8 mouse cellular contexts compared by ENCODE assay signal in the genomic region with DNA sequence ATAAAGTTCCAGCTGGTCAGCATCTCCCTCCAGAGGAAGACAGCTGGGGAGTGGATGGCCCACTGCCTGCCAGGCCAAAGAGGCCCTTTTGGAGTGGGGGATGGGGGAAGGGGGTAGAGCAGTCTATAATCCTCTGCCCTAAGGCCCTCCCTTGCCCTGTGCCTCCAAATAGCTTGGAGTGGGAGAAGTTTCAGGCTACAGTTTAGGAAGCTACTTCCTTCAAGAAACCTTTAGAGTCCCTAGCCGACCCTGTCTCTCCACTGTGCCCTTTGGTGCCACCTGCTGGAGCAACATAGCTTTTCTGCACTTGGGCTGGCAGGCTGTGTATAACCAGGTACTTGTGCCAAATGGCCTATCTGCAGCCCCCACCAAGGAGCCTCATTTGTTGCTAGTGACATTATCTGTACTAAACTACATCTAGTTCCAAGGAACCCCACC. TPM values are rescaled to one million over a fixed set of nuclear protein-coding genes. Genes with fewer than 3 reads are reported as not detected.
DNase-seq lines count a peak whose midpoint lies in the region; ATAC-seq lines count a peak whose summit lies in the region.

No protein-coding gene starts in this region.

- peak; percentile 72; the same call in 1 of the 2 replicates for ATAC-seq in embryonic facial prominence, embryonic 14.5 days (ENCODE audit: low read depth)
- no peak for ATAC-seq in heart, embryonic 13.5 days (ENCODE audit: extremely low read depth, insufficient number of reproducible peaks, low FRiP score, low TSS enrichment)
- peak; percentile 92 for ATAC-seq in lung, embryonic 16.5 days (ENCODE audit: low read depth)
- no peak for ATAC-seq in inflammation-experienced regulatory T-cells, adult 6 months

- H3K4me2 ChIP-seq in embryonic facial prominence, embryonic 14.5 days (ENCODE audit: low read depth, low read length), result no peak overlapping the region
- no peak overlapping the region for H3K4me2 ChIP-seq in heart, embryonic 13.5 days
- H3K4me2 ChIP-seq in lung, embryonic 16.5 days (ENCODE audit: low read depth, low read length), result no peak overlapping the region

- DNase-seq in ES-CJ7 (ENCODE audit: low read depth, low spot score), result peak; percentile 76
- DNase-seq in adrenal gland, postnatal 14 days, result peak; percentile 89
- DNase-seq in embryonic facial prominence, embryonic 14.5 days (ENCODE audit: low spot score), result peak; percentile 67
- peak; percentile 90 for DNase-seq in kidney, postnatal 10 days
- peak; percentile 88 for DNase-seq in retina, embryonic 14.5 days (ENCODE audit: low spot score)

- H3K27me3 ChIP-seq in embryonic facial prominence, embryonic 14.5 days (replicated peaks; ENCODE audit: control insufficient read depth, insufficient read depth, low read length), result no peaks in the 10 kb centered on the region
- no peaks in the 10 kb centered on the region for H3K27me3 ChIP-seq in heart, embryonic 13.5 days (replicated peaks)
- no peaks in the 10 kb centered on the region for H3K27me3 ChIP-seq in lung, embryonic 16.5 days (ENCODE audit: control insufficient read depth, insufficient read depth, low read depth, low read length)

- H3K36me3 ChIP-seq in embryonic facial prominence, embryonic 14.5 days (ENCODE audit: control insufficient read depth, insufficient read depth, low read length), result peaks cover 46% of the 10 kb centered on the region
- peaks cover 57% of the 10 kb centered on the region for H3K36me3 ChIP-seq in heart, embryonic 13.5 days
- peaks cover 9% of the 10 kb centered on the region for H3K36me3 ChIP-seq in lung, embryonic 16.5 days (ENCODE audit: control insufficient read depth, insufficient read depth, low read length)

- H3K9ac ChIP-seq in embryonic facial prominence, embryonic 14.5 days (ENCODE audit: low read depth, low read length), result 0 out of 2 replicates have a peak overlapping the region, but pooled peaks have one; percentile 5
- H3K9ac ChIP-seq in heart, embryonic 13.5 days, result peak overlapping the region; percentile 45
- no peak overlapping the region for H3K9ac ChIP-seq in lung, embryonic 16.5 days (ENCODE audit: low read length)

- 0% methylated on average over 1 of the region's 1 CpGs for WGBS in embryonic facial prominence, embryonic 14.5 days
- 0% methylated on average over 1 of the region's 1 CpGs for WGBS in heart, embryonic 13.5 days
- WGBS in lung, embryonic 16.5 days, result 0% methylated on average over 1 of the region's 1 CpGs

- no peaks in the 10 kb centered on the region for H3K9me3 ChIP-seq in embryonic facial prominence, embryonic 14.5 days (ENCODE audit: control insufficient read depth, low read length)
- no peaks in the 10 kb centered on the region for H3K9me3 ChIP-seq in heart, embryonic 13.5 days
- no peaks in the 10 kb centered on the region for H3K9me3 ChIP-seq in lung, embryonic 16.5 days (ENCODE audit: control insufficient read depth, low read length)

- no peak overlapping the region for H3K4me3 ChIP-seq in embryonic facial prominence, embryonic 14.5 days (ENCODE audit: low read depth, low read length)
- no peak overlapping the region for H3K4me3 ChIP-seq in heart, embryonic 13.5 days
- no peak overlapping the region for H3K4me3 ChIP-seq in lung, embryonic 16.5 days (ENCODE audit: low read length)

- H3K4me1 ChIP-seq in embryonic facial prominence, embryonic 14.5 days (ENCODE audit: control insufficient read depth, insufficient read depth, low read length), result peaks cover 3% of the 10 kb centered on the region; the same call in 1 of the 2 replicates
- H3K4me1 ChIP-seq in heart, embryonic 13.5 days, result peaks cover 28% of the 10 kb centered on the region
- peaks cover 12% of the 10 kb centered on the region for H3K4me1 ChIP-seq in lung, embryonic 16.5 days (replicated peaks; ENCODE audit: control insufficient read depth, insufficient read depth, low read length)

- peak overlapping the region; percentile 22; the same call in 1 of the 2 replicates for H3K27ac ChIP-seq in embryonic facial prominence, embryonic 14.5 days (replicated peaks; ENCODE audit: low read depth, low read length)
- peak overlapping the region; percentile 78 for H3K27ac ChIP-seq in heart, embryonic 13.5 days (replicated peaks)
- peak overlapping the region; percentile 89 for H3K27ac ChIP-seq in lung, embryonic 16.5 days (ENCODE audit: low read length)

RNA-seq across cellular contexts. Expression of gene Hsd11b2, which starts 15.4 kb away (rescaled TPM):
- 1.1 and 1.2 TPM in 2 replicates for total RNA-seq in adrenal gland, postnatal 14 days (2021)
- 1.1 and 2.2 TPM in 2 replicates for polyA plus RNA-seq in embryonic facial prominence, embryonic 14.5 days (2014; fragmentation: Nextera tagmentation; extraction: Ambion mirVana)
- polyA plus RNA-seq in heart, embryonic 13.5 days (2015; fragmentation: Nextera tagmentation; extraction: Ambion mirVana), result 1.2 and 1.5 TPM in 2 replicates
- 1.6 and 2.2 TPM in 2 replicates for polyA plus RNA-seq in lung, embryonic 16.5 days (2015; fragmentation: Nextera tagmentation; extraction: Ambion mirVana)
- not detected for polyA plus RNA-seq in inflammation-experienced regulatory T-cells, adult 6 months (2017; shearing (Covaris generic))

RNA-seq across cellular contexts. Expression of gene Atp6v0d1, which starts 31.9 kb away (rescaled TPM):
- 90.6 and 97.4 TPM in 2 replicates for total RNA-seq in adrenal gland, postnatal 14 days (2021)
- polyA plus RNA-seq in embryonic facial prominence, embryonic 14.5 days (2014; fragmentation: Nextera tagmentation; extraction: Ambion mirVana), result 92.7 and 102 TPM in 2 replicates
- polyA plus RNA-seq in heart, embryonic 13.5 days (2015; fragmentation: Nextera tagmentation; extraction: Ambion mirVana), result 58.1 and 60.9 TPM in 2 replicates
- polyA plus RNA-seq in lung, embryonic 16.5 days (2015; fragmentation: Nextera tagmentation; extraction: Ambion mirVana), result 87.3 and 93.0 TPM in 2 replicates
- 10 to 100 TPM; 31.8 to 38.3 (median 38.3) TPM for polyA plus RNA-seq in inflammation-experienced regulatory T-cells, adult 6 months (2017; shearing (Covaris generic))

RNA-seq across cellular contexts. Expression of gene Zdhhc1, which starts 37.2 kb away (rescaled TPM):
- total RNA-seq in adrenal gland, postnatal 14 days (2021), result 16.0 and 18.1 TPM in 2 replicates
- 30.1 and 38.6 TPM in 2 replicates for polyA plus RNA-seq in embryonic facial prominence, embryonic 14.5 days (2014; fragmentation: Nextera tagmentation; extraction: Ambion mirVana)
- polyA plus RNA-seq in heart, embryonic 13.5 days (2015; fragmentation: Nextera tagmentation; extraction: Ambion mirVana), result 21.8 and 22.3 TPM in 2 replicates
- polyA plus RNA-seq in lung, embryonic 16.5 days (2015; fragmentation: Nextera tagmentation; extraction: Ambion mirVana), result 48.3 and 48.4 TPM in 2 replicates
- 1 to 10 TPM; 1.1 to 2.2 (median 1.8) TPM for polyA plus RNA-seq in inflammation-experienced regulatory T-cells, adult 6 months (2017; shearing (Covaris generic))

Comparison
In these comparisons a context has a peak if more than half of its experiments do, and no peak if none do; other contexts are left out.
1. ATAC-seq: peak in embryonic facial prominence, embryonic 14.5 days (single experiment) and lung, embryonic 16.5 days (single experiment); none in heart, embryonic 13.5 days (single experiment) and inflammation-experienced regulatory T-cells, adult 6 months (single experiment).
2. H3K27ac ChIP-seq: peak in every context shown above with its lines; median percentile 89 in lung, embryonic 16.5 days; 78 in heart, embryonic 13.5 days; 22 in embryonic facial prominence, embryonic 14.5 days.
3. Peak in every context shown above with its lines, with median percentiles within 50 percentile points of each other: DNase-seq.